Mouse (Mus musculus) embryonic stem cell, embryonic (primary cell): ENCODE results near the gene Qk.

Source experiments
- CTCF ChIA-PET, 4 experiments: fragments of 300-600 bp in 2 of 4; fragments of 350-600 bp in 2 of 4; sonication (Branson Sonifier 250); formaldehyde crosslinking; loops; one replicate each; lab custom pipeline; 2022; ENCODE audit warnings: inconsistent platforms in 2 of 4; lab: Charles Lee
- POLR2A ChIA-PET, 4 experiments: fragments of 300-600 bp in 2 of 4; fragments of 350-600 bp in 2 of 4; sonication (Branson Sonifier 250); formaldehyde crosslinking; loops; one replicate each; lab custom pipeline; 2022; ENCODE audit warnings: antibody characterized with exemption in 4 of 4, inconsistent platforms in 1 of 4; lab: Charles Lee

The Qk gene

DNA sequence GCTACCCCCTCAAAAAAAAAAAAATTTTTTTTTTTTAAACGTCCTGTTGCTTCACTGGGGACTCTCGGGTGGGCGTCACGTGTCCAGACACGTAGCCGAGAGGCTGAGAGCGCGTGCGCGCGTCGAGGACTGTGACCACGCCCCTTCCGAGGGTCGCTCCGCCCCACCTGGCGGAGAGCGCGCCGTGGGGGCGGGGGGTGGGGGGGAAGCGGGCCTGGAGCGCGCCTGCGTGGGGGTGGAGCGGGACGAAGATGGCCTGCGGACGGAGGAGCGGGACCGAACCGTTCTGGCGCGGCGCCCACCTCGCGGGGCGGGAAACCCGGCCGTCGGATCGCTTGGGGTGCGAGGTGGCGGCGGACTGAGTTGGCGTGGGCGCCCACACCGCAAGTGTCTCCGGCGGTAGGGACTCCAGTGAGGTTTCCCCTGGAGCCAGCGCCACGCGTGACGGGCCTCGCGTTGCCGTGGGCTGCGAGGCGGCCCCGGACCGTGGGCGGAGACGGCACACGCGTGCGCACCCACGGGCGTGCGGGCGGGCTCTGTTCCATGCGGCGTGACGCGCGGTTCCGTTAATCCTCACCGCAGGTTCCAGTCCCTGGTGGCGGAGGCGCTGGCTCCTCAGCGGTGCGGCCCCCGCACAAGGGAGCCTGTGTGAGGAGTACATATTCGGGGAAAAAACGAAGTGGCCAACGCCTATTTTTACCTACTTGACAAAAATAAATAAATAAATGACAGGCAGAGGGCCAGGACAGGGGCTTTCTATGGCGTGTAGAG is at the start of gene Qk:
Gene Qk, minus strand, starts transcription at position 170 of the 771 bp plus-strand sequence.
- CTCF ChIA-PET, result interaction anchor here in 1 of 4 experiments (0.8 kb wide), 1 partner anchor 15 kb away, joined by 3 read pairs; no protein-coding TSS in a partner anchor

DNA sequence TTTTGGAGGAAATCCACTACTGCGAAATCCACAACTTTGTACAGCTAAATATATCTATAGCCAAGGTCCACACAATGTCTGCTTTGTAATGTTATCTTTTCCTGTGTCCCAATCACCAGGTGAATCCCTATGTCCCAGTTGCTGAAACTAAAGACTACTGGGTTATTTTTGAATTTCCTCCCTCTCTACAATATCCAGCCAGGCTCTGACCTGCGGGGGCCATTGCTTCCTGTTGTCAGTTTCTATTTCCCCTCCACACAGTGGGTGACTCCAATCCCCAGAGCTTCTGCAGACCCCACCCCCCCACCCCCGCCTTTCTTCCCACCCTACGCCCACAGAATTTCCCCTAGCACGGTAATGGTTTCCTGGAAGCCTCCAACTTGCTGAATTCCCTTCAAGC is 47.4 kb upstream of the Qk start:
- ChIA-PET CTCF (interaction anchor here in 2 of 4 experiments (0.6 to 0.7 kb wide), 2 partner anchors 49 to 131 kb away, joined by 4 read pairs; no protein-coding TSS in a partner anchor), POLR2A (interaction anchor here in 3 of 4 experiments (0.7 to 5.7 kb wide), 16 partner anchors 10 to 73 kb away, joined by 3 to 58 read pairs (median 18); no protein-coding TSS in a partner anchor)

More for the DNA sequence above, at the start of gene Qk:
- POLR2A ChIA-PET, result interaction anchor here (0.5 to 12.0 kb wide), 23 partner anchors 9 to 181 kb away, joined by 3 to 143 read pairs (median 4); no protein-coding TSS in a partner anchor

DNA sequence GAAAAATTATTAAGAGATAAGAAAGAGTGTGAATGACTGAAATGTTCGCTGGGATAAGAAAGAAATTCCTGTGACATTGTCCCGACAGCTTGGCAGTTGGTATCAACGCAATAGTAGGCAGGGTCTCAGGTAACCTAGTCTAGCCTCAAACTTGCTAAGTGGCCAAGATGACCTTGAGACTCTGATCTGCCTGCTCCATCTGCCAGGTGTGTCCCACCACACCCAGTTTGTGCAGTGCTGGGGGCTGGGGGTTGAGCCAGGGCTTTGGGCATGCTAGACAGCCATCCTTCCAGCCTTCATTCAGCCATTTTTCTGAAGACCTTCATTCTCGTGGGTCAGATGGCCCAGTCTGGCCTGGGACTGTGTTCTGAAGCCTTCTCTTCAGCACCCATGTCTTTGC is 46.9 kb upstream of the Qk start:
- CTCF ChIA-PET, result interaction anchor here in 1 of 4 experiments (0.7 kb wide), 1 partner anchor 49 kb away, joined by 4 read pairs; no protein-coding TSS in a partner anchor
- POLR2A ChIA-PET, result interaction anchor here (0.6 to 5.7 kb wide), 23 partner anchors 9 to 228 kb away, joined by 3 to 58 read pairs (median 5); no protein-coding TSS in a partner anchor

DNA sequence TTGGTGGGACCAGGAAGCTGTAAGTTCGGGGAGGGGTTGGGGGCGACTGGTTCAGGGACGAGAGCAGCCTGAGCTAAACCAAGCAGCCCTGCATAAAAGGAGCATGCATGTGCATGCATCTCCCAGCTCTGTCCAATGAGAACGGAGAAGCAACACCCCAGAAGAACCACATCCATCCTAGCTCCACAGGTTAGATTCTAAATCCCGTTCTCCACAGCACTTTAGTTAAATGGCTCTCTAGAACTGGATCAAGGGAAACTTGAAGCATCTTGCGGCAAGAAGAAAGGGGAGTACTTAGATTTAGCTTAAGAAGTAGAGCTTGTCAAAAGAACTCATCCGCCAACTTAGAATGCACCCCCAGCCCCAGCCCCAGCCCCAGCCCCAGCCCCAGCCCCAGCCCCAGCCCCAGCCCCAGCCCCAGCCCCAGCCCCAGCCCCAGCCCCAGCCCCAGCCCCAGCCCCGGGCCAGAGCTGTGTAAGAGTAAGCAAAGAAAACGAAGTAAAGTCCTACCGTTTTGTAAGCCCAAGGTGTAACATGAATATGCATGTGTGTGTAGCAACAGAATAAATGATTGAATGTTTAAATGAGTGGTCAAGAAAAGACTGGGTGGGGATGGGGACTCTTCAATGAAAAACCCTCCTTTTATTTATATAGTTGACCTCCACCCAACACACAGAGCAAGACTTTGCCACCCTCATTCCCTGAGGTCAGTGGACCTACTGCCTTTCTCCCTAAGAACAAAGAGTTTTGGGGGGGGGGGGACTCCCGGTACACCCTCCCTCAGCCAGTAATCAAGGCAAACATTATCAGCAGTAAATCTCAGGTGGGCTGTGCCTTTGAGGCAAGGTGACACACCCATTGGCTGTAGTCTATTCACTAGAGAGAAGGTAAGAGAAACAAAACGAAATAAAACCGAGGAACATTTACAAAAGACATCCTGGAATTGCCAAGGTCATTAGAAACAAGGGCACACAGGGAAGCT is 46.1 kb upstream of the Qk start:
- POLR2A ChIA-PET, result interaction anchor here (0.5 to 5.7 kb wide), 51 partner anchors 8 to 229 kb away, joined by 3 to 58 read pairs (median 5); no protein-coding TSS in a partner anchor
- CTCF ChIA-PET, result interaction anchor here in 3 of 4 experiments (0.6 to 0.9 kb wide), 4 partner anchors 23 to 60 kb away, joined by 3 to 6 read pairs (median 4); no protein-coding TSS in a partner anchor

DNA sequence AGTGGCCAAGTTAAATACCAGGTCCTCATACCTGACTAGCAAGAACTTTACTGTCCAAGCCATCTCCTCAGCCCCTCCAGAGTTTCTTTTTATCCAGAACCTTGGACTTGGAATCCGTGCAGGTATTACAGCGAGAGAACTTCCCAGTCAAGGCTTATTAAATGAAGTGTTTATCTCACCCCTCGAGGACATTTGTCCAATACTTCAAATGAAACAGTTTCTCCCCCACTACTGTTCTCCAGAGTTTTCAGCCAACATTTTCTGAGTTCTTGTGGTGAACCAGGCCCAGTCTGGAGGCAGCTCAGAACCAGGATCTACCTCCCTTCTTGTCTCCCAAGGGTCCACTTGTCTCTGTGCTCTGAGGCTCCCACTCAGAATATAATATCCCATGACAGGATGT is 43.5 kb upstream of the Qk start:
- POLR2A ChIA-PET, result interaction anchor here in 3 of 4 experiments (0.7 to 5.7 kb wide), 5 partner anchors 8 to 70 kb away, joined by 3 to 32 read pairs (median 12); no protein-coding TSS in a partner anchor
- CTCF ChIA-PET, result no interaction called here

DNA sequence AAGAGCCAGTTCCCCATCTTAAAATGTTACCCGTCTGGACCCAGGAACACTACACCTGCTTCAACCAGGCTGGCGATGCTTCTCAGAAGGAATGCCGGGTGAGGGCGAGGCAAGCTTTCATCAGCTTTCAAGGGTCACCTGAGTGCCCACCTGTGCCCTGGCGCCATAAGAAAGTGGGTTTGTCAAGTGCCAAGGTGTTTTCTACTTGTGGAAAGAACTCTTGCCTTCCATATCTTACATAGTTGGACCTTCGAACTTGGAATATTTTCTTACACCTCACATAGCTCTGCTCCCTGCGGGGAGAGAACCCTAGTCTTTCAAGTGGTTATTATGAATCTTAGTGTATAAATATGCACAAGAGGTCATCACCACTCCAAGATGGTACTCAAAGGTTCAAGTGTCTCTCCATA is 42.2 kb upstream of the Qk start:
- CTCF ChIA-PET, result no interaction called here
- POLR2A ChIA-PET, result no interaction called here

DNA sequence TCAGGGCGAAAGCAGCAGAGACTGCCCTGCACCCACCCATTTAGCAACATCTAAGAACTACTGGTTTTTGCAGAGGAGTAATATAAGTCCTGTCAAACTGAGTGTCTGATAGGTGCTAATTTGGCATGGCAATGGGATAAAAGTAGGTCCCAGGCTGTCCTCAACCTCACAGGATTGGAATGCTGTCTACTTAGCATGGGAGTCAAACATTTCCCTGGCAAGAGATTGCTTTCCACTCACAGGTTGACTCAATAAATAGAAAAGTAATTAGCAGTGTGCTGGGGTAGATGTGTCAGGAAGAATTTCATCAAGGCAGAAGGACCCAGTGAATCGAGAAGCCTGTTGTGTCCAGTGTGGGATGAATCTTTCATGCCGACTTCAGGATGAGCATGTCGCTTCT is 41.1 kb upstream of the Qk start:
- CTCF ChIA-PET, result interaction anchor here in 1 of 4 experiments (0.6 kb wide), 1 partner anchor 43 kb away, joined by 5 read pairs; no protein-coding TSS in a partner anchor
- POLR2A ChIA-PET, result interaction anchor here (0.6 to 3.1 kb wide), 7 partner anchors 10 to 106 kb away, joined by 3 to 12 read pairs (median 3); no protein-coding TSS in a partner anchor

DNA sequence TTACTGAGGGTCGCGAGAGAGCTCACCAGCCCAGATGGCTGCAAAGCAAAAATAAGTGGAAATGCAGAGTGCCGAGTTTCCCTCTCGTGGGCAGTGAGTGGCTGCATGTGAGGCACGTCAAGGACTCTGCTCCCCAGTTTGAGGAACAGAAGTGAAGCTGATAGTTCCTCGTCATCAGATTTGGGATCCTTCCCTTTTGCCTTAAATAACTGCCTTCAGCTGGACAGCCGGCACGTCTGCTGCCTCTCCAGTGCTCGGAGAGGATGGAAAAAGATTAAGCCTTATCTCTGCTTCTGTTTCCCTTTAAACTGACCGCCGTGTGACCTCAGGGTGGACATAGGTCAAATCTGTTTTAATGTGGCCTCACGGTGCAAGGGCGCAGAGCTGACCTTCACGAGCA is 39.8 kb upstream of the Qk start:
- POLR2A ChIA-PET, result interaction anchor here in 3 of 4 experiments (0.6 to 6.3 kb wide), 21 partner anchors 7 to 951 kb away, joined by 3 to 58 read pairs (median 3); no protein-coding TSS in a partner anchor

DNA sequence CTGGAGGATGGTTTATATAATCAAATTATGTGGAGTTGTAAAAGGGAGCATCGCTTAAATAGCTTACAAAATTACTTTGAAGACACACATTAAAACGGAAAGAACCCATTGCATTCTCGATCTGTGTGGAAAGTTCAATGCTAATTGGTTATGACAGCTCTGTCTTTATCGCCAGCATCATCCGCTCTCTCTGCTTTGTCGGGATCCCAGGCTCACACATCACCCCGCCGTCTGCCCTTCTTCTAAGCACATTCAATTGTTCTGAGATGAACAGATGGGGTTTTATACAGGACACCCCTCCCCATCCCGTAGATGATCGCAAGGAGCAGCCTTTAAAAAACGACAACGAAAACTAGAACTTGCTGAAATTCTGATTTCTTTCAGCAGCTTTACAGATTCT is 37.7 kb upstream of the Qk start:
- POLR2A ChIA-PET, result interaction anchor here in 3 of 4 experiments (0.8 to 6.3 kb wide), 23 partner anchors 9 to 135 kb away, joined by 3 to 58 read pairs (median 5); no protein-coding TSS in a partner anchor
- CTCF ChIA-PET, result interaction anchor here in 1 of 4 experiments (1.2 kb wide), 1 partner anchor 144 kb away, joined by 4 read pairs; no protein-coding TSS in a partner anchor

More for the DNA sequence above, 39.8 kb upstream of the Qk start:
- CTCF ChIA-PET, result interaction anchor here in 1 of 4 experiments (0.5 kb wide), 1 partner anchor 77 kb away, joined by 3 read pairs; no protein-coding TSS in a partner anchor

DNA sequence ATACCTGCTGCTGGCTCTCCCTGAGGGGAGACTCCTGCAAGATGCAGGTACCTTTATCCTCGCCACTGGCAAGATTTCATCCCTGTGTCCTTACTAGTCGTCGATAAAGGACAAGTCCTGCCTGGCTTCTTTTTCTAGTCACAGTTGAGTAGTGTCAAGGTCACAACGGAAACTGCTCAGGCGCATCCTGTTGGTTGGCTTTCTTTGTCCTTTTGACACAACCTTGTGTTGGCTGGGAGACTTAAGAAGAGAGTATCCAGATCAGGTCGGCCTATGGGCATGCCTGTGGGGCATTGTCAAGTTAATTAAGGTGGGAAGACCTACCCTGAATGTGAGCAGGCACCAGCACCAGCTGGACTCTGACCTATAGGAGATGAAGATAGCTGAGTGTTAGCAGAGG is 36.6 kb upstream of the Qk start:
- CTCF ChIA-PET, result interaction anchor here in 3 of 4 experiments (1.0 to 1.7 kb wide), 3 partner anchors 39 to 145 kb away, joined by 4 to 6 read pairs (median 4); no protein-coding TSS in a partner anchor
- POLR2A ChIA-PET, result interaction anchor here in 3 of 4 experiments (0.6 to 6.3 kb wide), 43 partner anchors 9 to 145 kb away, joined by 3 to 58 read pairs (median 6); no protein-coding TSS in a partner anchor

DNA sequence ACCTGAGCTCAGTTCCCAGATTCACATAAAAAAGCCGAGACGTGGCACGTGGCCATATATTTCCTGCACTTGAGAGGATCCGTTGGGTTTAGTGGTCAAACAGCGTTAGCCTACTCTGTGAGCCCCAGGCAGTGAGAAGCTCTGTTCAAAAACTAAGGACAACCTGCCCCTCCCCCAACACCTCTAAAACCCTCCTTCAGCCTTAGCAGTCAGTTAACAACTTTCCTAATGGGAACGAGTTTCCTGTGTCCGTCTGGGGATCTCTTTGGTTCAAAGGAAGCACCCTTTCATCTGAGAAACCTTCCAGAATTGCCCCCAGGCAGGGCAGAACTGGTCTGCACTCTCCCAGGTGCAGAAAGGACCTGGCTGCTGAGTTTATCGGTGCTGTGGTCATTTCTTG is 36.1 kb upstream of the Qk start:
- POLR2A ChIA-PET, result interaction anchor here in 3 of 4 experiments (0.6 to 6.3 kb wide), 37 partner anchors 9 to 169 kb away, joined by 3 to 58 read pairs (median 8); no protein-coding TSS in a partner anchor
- CTCF ChIA-PET, result interaction anchor here in 2 of 4 experiments (1.0 to 1.7 kb wide), 2 partner anchors 38 to 145 kb away, joined by 4 to 6 read pairs; no protein-coding TSS in a partner anchor

DNA sequence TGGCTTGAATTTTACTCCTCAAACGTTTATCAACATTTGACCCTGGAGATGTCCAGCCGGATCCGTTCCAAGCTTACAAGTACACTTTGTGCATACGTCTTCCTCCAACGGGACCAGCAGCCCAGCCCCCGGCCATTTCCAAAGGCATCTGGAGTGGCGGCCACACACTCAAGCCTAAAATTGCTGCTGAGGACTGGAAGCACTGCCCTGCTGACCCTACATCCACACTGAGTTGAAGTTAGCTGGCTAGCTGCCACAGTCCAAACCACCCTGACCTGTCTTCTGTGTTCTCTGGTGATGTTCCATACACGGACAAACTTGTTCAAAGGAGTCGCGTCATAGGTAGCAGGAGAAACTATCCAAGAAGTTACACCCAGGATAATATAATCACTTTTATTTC is 18.6 kb upstream of the Qk start:
- ChIA-PET CTCF (no interaction called here), POLR2A (interaction anchor here in 2 of 4 experiments (1.0 to 13.4 kb wide), 8 partner anchors 10 to 95 kb away, joined by 3 to 143 read pairs (median 4); no protein-coding TSS in a partner anchor)

DNA sequence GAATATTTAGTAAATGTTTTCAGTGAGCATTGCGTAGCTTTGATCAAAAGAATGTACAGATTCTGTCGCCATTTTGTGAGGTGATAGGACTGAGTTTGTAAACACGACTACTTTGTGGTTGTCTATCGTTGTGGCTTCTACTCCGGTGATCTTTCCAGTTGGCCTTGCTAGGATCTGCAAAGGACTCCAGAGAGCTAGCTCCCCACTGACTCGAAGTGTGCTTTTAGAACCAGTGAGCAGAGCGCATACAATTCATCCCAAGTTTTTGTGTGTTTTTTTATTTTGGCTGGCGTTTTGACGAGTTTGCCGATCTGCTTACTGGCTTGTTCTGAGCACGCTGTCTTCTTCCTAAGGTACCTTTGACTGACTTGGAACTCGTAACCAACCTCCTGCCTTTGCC is 16.9 kb upstream of the Qk start:
- ChIA-PET POLR2A (interaction anchor here in 3 of 4 experiments (0.5 to 13.4 kb wide), 34 partner anchors 9 to 257 kb away, joined by 3 to 143 read pairs (median 8); no protein-coding TSS in a partner anchor), CTCF (no interaction called here)

DNA sequence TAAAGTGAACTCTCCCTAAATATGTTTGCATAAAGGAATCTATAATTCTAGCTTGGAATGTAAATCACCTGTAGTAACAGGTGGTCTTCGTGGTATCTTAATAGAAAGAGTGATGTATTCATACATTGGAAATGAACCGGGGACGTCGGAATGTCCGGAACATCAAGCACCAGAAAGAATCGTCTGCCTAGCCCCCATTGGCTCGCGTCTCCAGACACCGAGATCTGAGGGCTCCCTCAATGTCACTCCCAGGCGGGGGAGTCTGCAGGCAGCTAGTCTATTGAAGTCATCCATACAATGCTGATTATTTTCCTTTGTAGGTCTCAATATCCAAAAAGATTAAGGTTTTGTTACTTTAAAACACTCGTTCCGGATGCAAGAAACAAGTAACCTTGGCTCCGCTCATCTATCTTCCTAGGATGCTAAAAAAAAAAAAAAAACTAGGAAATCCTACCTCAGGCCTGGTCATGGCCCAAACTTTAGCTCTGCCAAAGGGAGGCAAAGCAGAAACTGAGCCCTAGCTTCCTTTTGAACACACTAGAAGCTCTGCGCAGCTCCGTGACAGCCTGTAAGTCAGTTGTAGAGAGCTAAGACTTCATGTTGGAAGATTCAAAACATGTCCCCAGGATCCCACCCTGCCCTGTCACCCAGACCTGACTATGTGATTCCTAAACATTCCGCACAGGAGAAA is 16.3 kb upstream of the Qk start:
- ChIA-PET POLR2A (interaction anchor here (0.5 to 13.4 kb wide), 55 partner anchors 9 to 1478 kb away, joined by 3 to 143 read pairs (median 6); no protein-coding TSS in a partner anchor), CTCF (interaction anchor here in 2 of 4 experiments (1.3 kb wide), 2 partner anchors 11 to 18 kb away, joined by 4 read pairs; no protein-coding TSS in a partner anchor)

DNA sequence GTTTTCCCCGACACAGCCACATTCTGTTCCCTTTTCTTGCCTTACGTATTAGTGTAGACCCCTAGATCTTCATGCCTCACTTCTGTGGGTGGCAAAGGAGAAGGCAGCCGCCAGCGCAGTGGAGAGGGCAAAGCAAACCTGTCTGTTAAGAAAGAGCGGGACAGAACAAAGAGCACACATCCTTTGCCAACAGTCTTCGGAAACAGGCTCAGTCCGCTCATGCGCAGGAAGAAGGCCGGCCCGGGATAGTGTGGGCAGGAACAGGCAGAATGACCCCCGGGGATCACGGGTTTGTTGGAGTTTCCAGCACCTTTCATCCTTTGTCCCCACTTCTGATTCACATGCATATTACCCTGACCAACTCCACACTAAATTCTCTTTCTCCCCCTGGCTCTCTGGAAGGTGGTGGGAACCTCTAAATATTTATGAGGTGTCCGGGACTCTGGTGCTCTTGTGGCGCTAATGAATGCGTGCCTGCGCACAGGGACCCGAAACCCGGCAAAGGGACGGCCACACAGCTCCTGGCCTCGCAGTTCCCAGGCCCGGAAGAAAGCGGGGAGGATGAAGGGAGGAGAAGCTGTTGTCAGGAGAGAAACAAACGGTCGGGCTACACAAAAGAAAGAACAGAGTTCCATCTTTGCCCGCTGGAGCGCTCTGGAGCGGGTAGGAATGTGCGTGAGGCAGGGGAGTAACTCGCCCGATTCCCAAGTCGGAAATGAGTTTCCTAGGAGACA is 15.5 kb upstream of the Qk start:
- ChIA-PET CTCF (interaction anchor here in 2 of 4 experiments (0.6 to 1.3 kb wide), 3 partner anchors 10 to 18 kb away, joined by 3 to 4 read pairs (median 4); no protein-coding TSS in a partner anchor), POLR2A (interaction anchor here (0.5 to 13.4 kb wide), 68 partner anchors 7 to 1477 kb away, joined by 3 to 143 read pairs (median 5); no protein-coding TSS in a partner anchor)

DNA sequence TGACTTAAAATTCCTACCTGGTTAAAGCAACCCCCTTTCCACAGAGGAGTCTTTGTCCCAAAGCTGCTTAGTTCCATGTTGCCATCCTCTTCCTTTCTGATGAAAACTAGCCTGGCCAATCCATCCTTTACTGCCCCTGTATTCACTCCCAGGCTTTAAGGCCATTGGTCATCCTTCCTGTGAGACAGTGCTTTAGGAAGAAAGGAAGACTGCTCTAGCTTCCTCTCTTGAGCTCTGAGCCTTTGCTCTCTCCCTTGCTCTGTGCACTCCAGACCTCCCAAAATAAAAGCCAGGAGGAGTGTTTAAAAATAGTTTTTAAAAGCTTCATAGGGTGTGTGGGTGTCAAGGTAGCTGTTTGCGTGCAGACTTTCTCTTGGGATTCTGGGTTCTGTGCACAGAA is 14.8 kb upstream of the Qk start:
- POLR2A ChIA-PET, result interaction anchor here (0.6 to 13.4 kb wide), 41 partner anchors 8 to 256 kb away, joined by 3 to 143 read pairs (median 8); no protein-coding TSS in a partner anchor
- CTCF ChIA-PET, result no interaction called here
